Mouse (Mus musculus) 416B (cell line): ENCODE measurements around the gene Brinp3.

Experiments used
- DNase-seq: peaks from one replicate; pipeline ENCODE4 v3.0.0; 2011; ENCODE audit warnings: low read depth

Brinp3 gene

DNA sequence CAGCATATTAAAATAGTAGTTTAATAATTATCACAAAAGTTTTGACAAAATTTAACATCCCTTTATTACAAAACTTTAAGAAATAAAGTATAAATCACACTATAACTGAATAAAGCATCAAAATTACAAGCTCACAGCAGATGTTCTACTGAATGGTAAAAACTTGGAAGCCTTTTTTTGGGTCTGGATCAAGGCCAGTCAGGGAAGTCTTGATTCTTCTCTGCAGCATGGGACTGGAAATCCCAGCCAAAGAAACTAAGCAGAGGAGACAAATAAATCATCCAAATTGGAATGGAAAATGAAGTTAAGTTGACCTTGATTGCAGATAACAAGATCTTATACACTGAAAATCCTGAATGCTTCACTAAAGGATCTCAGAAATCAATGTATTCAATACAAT is 298.3 kb downstream of the Brinp3 start:
- DNase-seq: no peak

GRCm38 (mm10) chr1:146799986-146800553 is 305.5 kb downstream of the Brinp3 start:
- DNase-seq: no peak

GRCm38 (mm10) chr1:146801821-146802220 is 307.3 kb downstream of the Brinp3 start:
- no peak for DNase-seq

GRCm38 (mm10) chr1:146807765-146808164 is 313.2 kb downstream of the Brinp3 start:
- DNase-seq: no peak

- no peak for DNase-seq
Measured at GRCm38 (mm10) chr1:146833888-146834287, 339.3 kb downstream of the Brinp3 start.

GRCm38 (mm10) chr1:146844087-146844486 is 349.5 kb downstream of the Brinp3 start:
- DNase-seq: no peak

DNA sequence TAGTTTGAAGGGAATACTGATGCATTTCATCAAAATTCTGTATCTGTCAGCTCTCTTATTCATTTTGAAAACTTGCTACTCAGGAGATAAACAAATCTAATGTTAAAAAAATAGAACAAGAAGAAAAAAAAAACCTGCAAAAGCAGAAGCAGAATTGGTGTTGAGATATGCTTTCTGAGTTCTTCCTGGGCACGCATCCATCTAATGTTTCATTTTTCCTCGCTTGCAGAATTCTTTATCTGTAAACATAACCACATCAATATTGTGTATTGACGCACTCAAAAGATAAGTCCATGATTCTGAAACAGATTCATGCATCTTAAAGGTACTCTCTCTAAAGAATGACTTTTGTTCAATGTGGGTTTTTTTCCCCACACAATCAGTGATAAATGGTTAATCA is 354.3 kb downstream of the Brinp3 start:
- DNase-seq: no peak

GRCm38 (mm10) chr1:146850147-146850546 is 355.6 kb downstream of the Brinp3 start:
- no peak for DNase-seq

- peak; percentile 23 for DNase-seq
Measured at GRCm38 (mm10) chr1:146898636-146899035, 404.1 kb downstream of the Brinp3 start.

GRCm38 (mm10) chr1:146901691-146902090 is 407.1 kb downstream of the Brinp3 start:
- no peak for DNase-seq

DNA sequence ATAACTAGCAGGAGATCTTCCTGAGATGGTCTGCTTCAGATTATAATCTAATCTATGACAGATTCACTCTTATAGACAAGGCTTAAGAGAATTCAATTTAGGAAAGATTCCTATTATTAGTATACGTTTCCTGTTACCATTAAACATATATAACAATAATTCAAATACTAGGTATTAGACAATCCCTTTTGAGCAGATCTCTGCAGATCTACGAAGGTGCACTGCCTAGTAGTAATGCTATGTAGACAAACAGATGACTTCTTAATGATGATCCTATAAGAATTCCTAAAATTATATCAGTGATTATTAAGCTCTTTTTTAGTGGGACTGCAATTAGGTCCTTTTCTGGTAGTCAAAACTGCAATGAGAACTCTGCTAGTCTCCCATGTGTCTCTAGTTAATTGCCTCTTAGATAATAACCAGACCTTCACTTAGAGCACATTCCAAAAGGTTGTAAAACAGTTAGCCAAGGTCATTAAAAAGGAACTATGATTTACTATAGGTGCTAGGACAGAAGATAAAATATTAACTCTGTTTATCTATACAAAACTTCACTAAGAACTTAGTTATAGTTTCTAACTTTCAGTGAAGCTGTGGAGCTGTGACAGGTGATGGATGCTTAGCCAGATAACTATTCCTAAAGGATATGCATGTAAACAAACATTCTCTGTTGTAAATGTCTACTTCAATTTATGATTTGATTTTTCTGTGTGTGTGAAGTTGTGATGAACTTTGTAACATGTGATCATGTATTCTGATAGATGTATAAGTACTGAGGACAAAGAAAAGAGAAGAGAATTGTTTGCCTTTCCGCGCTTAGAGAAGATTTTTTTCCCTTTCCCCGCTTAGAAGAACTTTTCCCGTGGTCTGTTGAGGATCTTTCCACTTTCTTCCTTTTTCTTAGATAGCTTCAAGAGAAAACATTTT is 445.2 kb downstream of the Brinp3 start:
- no peak for DNase-seq
